Mouse (Mus musculus) lung, embryonic 14.5 days (tissue): Measurements from ENCODE around the gene Trim80. TPM values are rescaled to one million over a fixed set of nuclear protein-coding genes. Genes with fewer than 3 reads are reported as not detected.

Experiments used
- microRNA-seq: library from miRNA; unstranded; fragments of <30 nt; microRNA quantifications from one replicate; pipeline ENCODE4, GENCODE M21; 2016; ENCODE audit warnings: borderline number of aligned reads
- polyA plus RNA-seq: library from polyadenylated mRNA; unstranded; fragments of >200 nt; fragmentation: Nextera tagmentation; extraction: Ambion mirVana; gene quantifications from 2 replicates; pipeline ENCODE4 v1.2.1, GENCODE M21; 2014

Trim80 gene
- polyA plus RNA-seq, 1 experiment from 2014 or later: not detected

Small RNAs within 50 kb of the gene (microRNA-seq; reads per million reads assigned to microRNA genes)
- gene Mir3968: not detected

Other genes with a start within 250 kb of the Trim80 start
- gene Grin2c, start 173.3 kb upstream of the Trim80 start, polyA plus RNA-seq: not detected in 2 replicates
- 8.8 and 10.4 TPM in 2 replicates for gene Fdxr, start 163.5 kb upstream of the Trim80 start, polyA plus RNA-seq
- 0.14 and 0.18 TPM in 2 replicates for gene Fads6, start 142.9 kb upstream of the Trim80 start, polyA plus RNA-seq
- gene Otop2, start 133.4 kb upstream of the Trim80 start, polyA plus RNA-seq: not detected in 2 replicates
- not detected in 2 replicates for gene Ush1g, start 118.5 kb upstream of the Trim80 start, polyA plus RNA-seq
- 0.12 TPM in 1 of 2 replicates, not detected in the other for gene Otop3, start 105.8 kb upstream of the Trim80 start, polyA plus RNA-seq
- 7.4 and 9.2 TPM in 2 replicates for gene Hid1, start 72.8 kb upstream of the Trim80 start, polyA plus RNA-seq
- gene Cdr2l, start 58.6 kb upstream of the Trim80 start, polyA plus RNA-seq: 17.7 and 19.8 TPM in 2 replicates
- 230 and 242 TPM in 2 replicates for gene Mrpl58, start 36.8 kb upstream of the Trim80 start, polyA plus RNA-seq
- gene Atp5h, start 20.6 kb upstream of the Trim80 start, polyA plus RNA-seq: 817 and 850 TPM in 2 replicates
- 21.6 and 22.2 TPM in 2 replicates for gene Kctd2, start 20.4 kb upstream of the Trim80 start, polyA plus RNA-seq
- gene Slc16a5, start 21.9 kb downstream of the Trim80 start, polyA plus RNA-seq: 0.28 and 0.64 TPM in 2 replicates
- gene Armc7, start 35.1 kb downstream of the Trim80 start, polyA plus RNA-seq: 5.7 and 8.0 TPM in 2 replicates
- gene Nt5c, start 51.3 kb downstream of the Trim80 start, polyA plus RNA-seq: 76.0 and 79.4 TPM in 2 replicates
- 518 and 521 TPM in 2 replicates for gene Jpt1, start 73.8 kb downstream of the Trim80 start, polyA plus RNA-seq
- gene Sumo2, start 95.7 kb downstream of the Trim80 start, polyA plus RNA-seq: 1,096 and 1,118 TPM in 2 replicates
- gene Nup85, start 123.9 kb downstream of the Trim80 start, polyA plus RNA-seq: 203 and 213 TPM in 2 replicates
- 93.3 and 95.6 TPM in 2 replicates for gene Mrps7, start 163.4 kb downstream of the Trim80 start, polyA plus RNA-seq
- gene Gga3, start 163.5 kb downstream of the Trim80 start, polyA plus RNA-seq: 22.5 and 22.7 TPM in 2 replicates
- 21.8 and 22.3 TPM in 2 replicates for gene Mif4gd, start 172.4 kb downstream of the Trim80 start, polyA plus RNA-seq
- gene Slc25a19, start 187.8 kb downstream of the Trim80 start, polyA plus RNA-seq: 18.5 and 22.5 TPM in 2 replicates